ENCODE assay signal across 18 mouse cellular contexts in genomic region chr7:129775189-129775588, GRCm38 (mm10).
DNase-seq lines count a peak whose midpoint lies in the region; ATAC-seq and TF ChIP-seq lines count a peak whose summit lies in the region.
"Had no signal": no experiment of that assay in that cellular context is flagged by ENCODE, and none has a peak within 500 bp of the region (broad histone marks: within the 10 kb centered on the region; RNA-seq: fewer than 3 reads in every experiment).

No protein-coding gene starts in this region.

- H3K27me3 ChIP-seq in hindbrain, postnatal 0 days (ENCODE audit: insufficient read depth, low read length): no peaks in the 10 kb centered on the region
- peaks cover 58% of the 10 kb centered on the region for H3K27me3 ChIP-seq in hindbrain, embryonic 13.5 days
- H3K27me3 ChIP-seq in midbrain, postnatal 0 days (ENCODE audit: insufficient read depth, low read length): peaks cover 11% of the 10 kb centered on the region; the same call in 1 of the 2 replicates
- peaks cover 74% of the 10 kb centered on the region for H3K27me3 ChIP-seq in midbrain, embryonic 13.5 days
- peaks cover 5% of the 10 kb centered on the region; the same call in 1 of the 2 replicates for H3K27me3 ChIP-seq in forebrain, embryonic 15.5 days
- H3K27me3 ChIP-seq: embryonic facial prominence, embryonic 15.5 days; liver, embryonic 15.5 days had no signal

- no peak overlapping the region for H3K27ac ChIP-seq in hindbrain, postnatal 0 days
- H3K27ac ChIP-seq in hindbrain, embryonic 13.5 days: no peak overlapping the region
- no peak overlapping the region for H3K27ac ChIP-seq in midbrain, postnatal 0 days (ENCODE audit: low read depth, low read length)
- no peak overlapping the region for H3K27ac ChIP-seq in midbrain, embryonic 13.5 days
- H3K27ac ChIP-seq in forebrain, embryonic 15.5 days (replicated peaks): no peak overlapping the region
- H3K27ac ChIP-seq: gastrocnemius, adult 2 months; heart, embryonic 13.5 days; liver, embryonic 15.5 days; macrophage had no signal

- peak; percentile 61 for DNase-seq in hindbrain, postnatal 0 days (ENCODE audit: low spot score)
- DNase-seq in midbrain, postnatal 0 days (ENCODE audit: low spot score): peak; percentile 67
- DNase-seq in gastrocnemius, adult 18-20 months (ENCODE audit: low spot score): no peak
- no peak for DNase-seq in adrenal gland, postnatal 10 days
- DNase-seq: adrenal gland, adult 8-10 months; gastrocnemius, adult 2 months; heart, postnatal 36 days; kidney, adult 11 months; kidney, postnatal 36 days had no signal

- ATAC-seq in hindbrain, postnatal 0 days: no peak
- no peak for ATAC-seq in hindbrain, embryonic 13.5 days (ENCODE audit: low FRiP score)
- no peak for ATAC-seq in midbrain, postnatal 0 days (ENCODE audit: low FRiP score)
- no peak for ATAC-seq in midbrain, embryonic 13.5 days
- ATAC-seq in forebrain, embryonic 15.5 days (replicated peaks): peak; percentile 66

- TF ChIP-seq CTCF in hindbrain, postnatal 0 days (IDR thresholded peaks at IDR 0.05; ENCODE audit: low read depth): no peak
- TF ChIP-seq CTCF in midbrain, postnatal 0 days (IDR thresholded peaks at IDR 0.05): no peak

- H3K9me3 ChIP-seq in hindbrain, postnatal 0 days (ENCODE audit: low read length): no peaks in the 10 kb centered on the region
- peaks cover under 1% of the 10 kb centered on the region; the same call in 1 of the 2 replicates for H3K9me3 ChIP-seq in hindbrain, embryonic 13.5 days
- no peaks in the 10 kb centered on the region for H3K9me3 ChIP-seq in midbrain, postnatal 0 days (ENCODE audit: low read length)
- no peaks in the 10 kb centered on the region for H3K9me3 ChIP-seq in midbrain, embryonic 13.5 days
- no peaks in the 10 kb centered on the region for H3K9me3 ChIP-seq in forebrain, embryonic 15.5 days
- H3K9me3 ChIP-seq: embryonic facial prominence, embryonic 15.5 days; heart, embryonic 13.5 days; limb, embryonic 15.5 days; liver, embryonic 15.5 days; midbrain, embryonic 10.5 days had no signal

- H3K4me1 ChIP-seq in hindbrain, postnatal 0 days (ENCODE audit: insufficient read depth, low read length): peaks cover 23% of the 10 kb centered on the region
- peaks cover 47% of the 10 kb centered on the region for H3K4me1 ChIP-seq in hindbrain, embryonic 13.5 days (replicated peaks)
- H3K4me1 ChIP-seq in midbrain, postnatal 0 days (ENCODE audit: insufficient read depth, low read length): peaks cover 19% of the 10 kb centered on the region
- H3K4me1 ChIP-seq in midbrain, embryonic 13.5 days (replicated peaks): peaks cover 30% of the 10 kb centered on the region
- peaks cover 50% of the 10 kb centered on the region for H3K4me1 ChIP-seq in forebrain, embryonic 15.5 days
- H3K4me1 ChIP-seq: liver, embryonic 15.5 days had no signal

- H3K36me3 ChIP-seq in hindbrain, postnatal 0 days (ENCODE audit: insufficient read depth, low read length): no peaks in the 10 kb centered on the region
- no peaks in the 10 kb centered on the region for H3K36me3 ChIP-seq in hindbrain, embryonic 13.5 days
- H3K36me3 ChIP-seq in midbrain, postnatal 0 days (ENCODE audit: insufficient read depth, low read length): no peaks in the 10 kb centered on the region
- H3K36me3 ChIP-seq in midbrain, embryonic 13.5 days: no peaks in the 10 kb centered on the region
- no peaks in the 10 kb centered on the region for H3K36me3 ChIP-seq in forebrain, embryonic 15.5 days
- H3K36me3 ChIP-seq: embryonic facial prominence, embryonic 15.5 days; heart, embryonic 13.5 days; limb, embryonic 15.5 days; liver, embryonic 15.5 days; midbrain, embryonic 10.5 days had no signal

- 37% methylated on average over 11 of the region's 11 CpGs for whole genome bisulfite sequencing in hindbrain, postnatal 0 days
- 46% methylated on average over 11 of the region's 11 CpGs for WGBS in hindbrain, embryonic 13.5 days
- WGBS in midbrain, postnatal 0 days: 43% methylated on average over 11 of the region's 11 CpGs
- WGBS in midbrain, embryonic 13.5 days: 49% methylated on average over 11 of the region's 11 CpGs
- WGBS in forebrain, embryonic 15.5 days: 33% methylated on average over 11 of the region's 11 CpGs

- H3K9ac ChIP-seq in hindbrain, postnatal 0 days (replicated peaks; ENCODE audit: low read length): no peak overlapping the region
- no peak overlapping the region for H3K9ac ChIP-seq in hindbrain, embryonic 13.5 days
- H3K9ac ChIP-seq in midbrain, postnatal 0 days (replicated peaks; ENCODE audit: low read length, poor library complexity, severe bottlenecking): no peak overlapping the region
- H3K9ac ChIP-seq in midbrain, embryonic 13.5 days (replicated peaks): no peak overlapping the region
- H3K9ac ChIP-seq in forebrain, embryonic 15.5 days (replicated peaks): no peak overlapping the region
- H3K9ac ChIP-seq: embryonic facial prominence, embryonic 15.5 days; limb, embryonic 15.5 days; liver, embryonic 15.5 days had no signal

- H3K4me3 ChIP-seq in hindbrain, postnatal 0 days (ENCODE audit: low read length): no peak overlapping the region
- no peak overlapping the region for H3K4me3 ChIP-seq in hindbrain, embryonic 13.5 days
- H3K4me3 ChIP-seq in midbrain, postnatal 0 days (ENCODE audit: low read depth, low read length): no peak overlapping the region
- H3K4me3 ChIP-seq in midbrain, embryonic 13.5 days (replicated peaks): no peak overlapping the region
- H3K4me3 ChIP-seq in forebrain, embryonic 15.5 days: no peak overlapping the region
- H3K4me3 ChIP-seq: embryonic facial prominence, embryonic 15.5 days; gastrocnemius, adult 2 months; limb, embryonic 15.5 days; liver, embryonic 15.5 days had no signal

- no peak overlapping the region for H3K4me2 ChIP-seq in hindbrain, postnatal 0 days (ENCODE audit: low read depth, low read length)
- no peak overlapping the region for H3K4me2 ChIP-seq in hindbrain, embryonic 13.5 days
- H3K4me2 ChIP-seq in midbrain, postnatal 0 days (ENCODE audit: low read depth, low read length, poor library complexity, severe bottlenecking): no peak overlapping the region
- H3K4me2 ChIP-seq in midbrain, embryonic 13.5 days (replicated peaks): no peak overlapping the region
- H3K4me2 ChIP-seq in forebrain, embryonic 15.5 days (replicated peaks): no peak overlapping the region
- H3K4me2 ChIP-seq: liver, embryonic 15.5 days had no signal

Comparison
In these comparisons a context has a peak if more than half of its experiments do, and no peak if none do; other contexts are left out.
1. DNase-seq: peak in hindbrain, postnatal 0 days (single experiment) and midbrain, postnatal 0 days (single experiment); none in gastrocnemius, adult 18-20 months (single experiment) and adrenal gland, postnatal 10 days (single experiment).